Mouse (Mus musculus) CH12.LX (cell line): Measurements from ENCODE around the gene Aldh6a1. TPM values are rescaled to one million over a fixed set of nuclear protein-coding genes. Genes with fewer than 3 reads are reported as not detected.

Experiments used
- DNase-seq: peaks from one replicate; pipeline ENCODE4 v3.0.0-alpha.2; 2013; ENCODE audit errors: extremely low read depth
- H3K27ac ChIP-seq: 2 replicates; pipeline ENCODE4 v1.5.1; 2012; ENCODE audit warnings: low read depth, mild to moderate bottlenecking, control low read depth, moderate library complexity; ENCODE audit not compliant: insufficient read depth
- H3K27me3 ChIP-seq: replicated peaks from 2 replicates; pipeline ENCODE3; 2012; ENCODE audit warnings: inconsistent platforms
- H3K36me3 ChIP-seq, 2 experiments: replicated peaks in 1 of 2; 2 replicates each; pipeline versions ENCODE3 to v1.6.1; 2012; ENCODE audit warnings: inconsistent platforms in 1 of 2, low read length in 1 of 2, mild to moderate bottlenecking in 1 of 2, mixed read lengths in 1 of 2, moderate library complexity in 1 of 2; ENCODE audit not compliant: control insufficient read depth in 1 of 2, insufficient read depth in 1 of 2
- H3K4me1 ChIP-seq, 2 experiments: 2 replicates each; pipeline ENCODE4 v1.6.1; 2012; ENCODE audit warnings: inconsistent platforms in 1 of 2, moderate library complexity in 1 of 2; ENCODE audit not compliant: insufficient read depth in 2 of 2, control insufficient read depth in 1 of 2
- H3K4me2 ChIP-seq: 2 replicates; pipeline ENCODE4 v1.6.1; 2012; ENCODE audit warnings: low read depth, mild to moderate bottlenecking, control low read depth; ENCODE audit not compliant: poor library complexity, insufficient read depth, severe bottlenecking
- H3K4me3 ChIP-seq, 3 experiments: fragments of 150-350 bp in 1 of 3; sonication (generic) in 1 of 3; replicated peaks in 1 of 3; 2 replicates each; pipeline versions ENCODE3 to v1.5.1; 2011 to 2012; ENCODE audit warnings: low read depth in 2 of 3, low read length in 2 of 3, mild to moderate bottlenecking in 2 of 3, moderate library complexity in 2 of 3, control low read depth in 1 of 3, improper control_type of control experiment in 1 of 3, inconsistent platforms in 1 of 3, mixed read lengths in 1 of 3; ENCODE audit not compliant: poor library complexity in 1 of 3
- H3K79me2 ChIP-seq: replicated peaks from 2 replicates; pipeline ENCODE4 v1.6.1; 2012; ENCODE audit warnings: mild to moderate bottlenecking, moderate library complexity; ENCODE audit not compliant: control insufficient read depth, poor library complexity, insufficient read depth, severe bottlenecking; ENCODE audit errors: extremely low read depth
- H3K9ac ChIP-seq: 2 replicates; pipeline ENCODE4 v1.6.1; 2012; ENCODE audit warnings: low read depth, mild to moderate bottlenecking, control low read depth, moderate library complexity; ENCODE audit not compliant: insufficient read depth
- H3K9me3 ChIP-seq: replicated peaks from 2 replicates; pipeline ENCODE3; 2012; ENCODE audit warnings: low read length, inconsistent platforms, mixed read lengths
- CHD2 ChIP-seq: IDR thresholded peaks from 2 replicates; pipeline ENCODE4 v1.6.1; 2011; ENCODE audit warnings: low read length, improper control_type of control experiment
- E2F4 ChIP-seq: IDR thresholded peaks from 2 replicates; pipeline ENCODE4 v1.6.1; 2011; ENCODE audit warnings: low read depth, low read length, improper control_type of control experiment; ENCODE audit not compliant: insufficient replicate concordance
- KAT2A ChIP-seq: IDR thresholded peaks from 2 replicates; pipeline ENCODE4 v1.6.1; 2012; ENCODE audit warnings: low read length, improper control_type of control experiment, inconsistent platforms; ENCODE audit not compliant: insufficient replicate concordance
- MAFK ChIP-seq: IDR thresholded peaks from 2 replicates; pipeline ENCODE4 v1.6.1; 2011; ENCODE audit warnings: low read length, improper control_type of control experiment; ENCODE audit not compliant: insufficient replicate concordance
- MAX ChIP-seq: IDR thresholded peaks from 2 replicates; pipeline ENCODE4 v1.6.1; 2011; ENCODE audit warnings: low read length, improper control_type of control experiment
- NELFE ChIP-seq: IDR thresholded peaks from 2 replicates; pipeline ENCODE4 v1.6.1; 2011; ENCODE audit warnings: low read depth, low read length, improper control_type of control experiment
- PAX5 ChIP-seq: IDR thresholded peaks from 2 replicates; pipeline ENCODE4 v1.6.1; 2012; ENCODE audit warnings: low read length, inconsistent platforms, mixed read lengths
- POLR2A ChIP-seq: IDR thresholded peaks from 2 replicates; pipeline ENCODE4 v1.6.1; 2011; ENCODE audit warnings: low read depth, mild to moderate bottlenecking, improper control_type of control experiment, low read length
- POLR2AphosphoS2 ChIP-seq: IDR thresholded peaks from 2 replicates; pipeline ENCODE4 v1.6.1; 2011; ENCODE audit warnings: low read depth, low read length, improper control_type of control experiment
- RAD21 ChIP-seq: IDR thresholded peaks from 2 replicates; pipeline ENCODE4 v1.6.1; 2011; ENCODE audit warnings: low read depth, mild to moderate bottlenecking, low read length, improper control_type of control experiment, moderate library complexity
- RCOR1 ChIP-seq: conservative IDR thresholded peaks from 2 replicates; pipeline ENCODE4 v1.6.1; 2012; ENCODE audit warnings: low read depth, mild to moderate bottlenecking, inconsistent platforms, low read length, improper control_type of control experiment
- SIN3A ChIP-seq: IDR thresholded peaks from 2 replicates; pipeline ENCODE4 v1.6.1; 2012; ENCODE audit warnings: low read length, improper control_type of control experiment, inconsistent platforms
- TBP ChIP-seq: conservative IDR thresholded peaks from 2 replicates; pipeline ENCODE4 v1.6.1; 2011; ENCODE audit warnings: low read depth, low read length, improper control_type of control experiment
- USF2 ChIP-seq: conservative IDR thresholded peaks from 2 replicates; pipeline ENCODE4 v1.6.1; 2011; ENCODE audit warnings: low read depth, low read length, improper control_type of control experiment
- ZC3H11A ChIP-seq: IDR thresholded peaks from 2 replicates; pipeline ENCODE4 v1.6.1; 2012; ENCODE audit warnings: low read depth, mild to moderate bottlenecking, inconsistent platforms, low read length, improper control_type of control experiment
- ZKSCAN1 ChIP-seq: IDR thresholded peaks from 2 replicates; pipeline ENCODE4 v1.6.1; 2012; ENCODE audit warnings: low read depth, inconsistent platforms, low read length, improper control_type of control experiment, borderline replicate concordance
- dilution Hi-C: fragments of 300-500 bp; cut with MboI; formaldehyde crosslinking; loops from 2 replicates; pipeline ENCODE4 v1.14.3; 2020; ENCODE audit warnings: low sequenced_read_pairs; ENCODE audit not compliant: extremely low pct_unique_long_range_greater_than_20kb, extremely low pct_ligation_motif_present
- in situ Hi-C: fragments of 300-500 bp; cut with MboI; formaldehyde crosslinking; loops from 3 replicates; pipeline ENCODE4 v1.14.3; 2019; ENCODE audit warnings: low sequenced_read_pairs, low pct_ligation_motif_present, low pct_unique_long_range_greater_than_20kb, mixed read lengths
- polyA plus RNA-seq: library from polyadenylated mRNA; unstranded; fragments of >175 nt; gene quantifications from 2 replicates; pipeline ENCODE4 v1.2.1, GENCODE M21; 2012; ENCODE audit warnings: low read depth; ENCODE audit not compliant: insufficient read length
- total RNA-seq, 2 experiments: library from RNA; depleted of rRNA; stranded (reverse); fragments of 300-350 nt in 1 of 2; fragments of >200 nt in 1 of 2; gene quantifications; 2 replicates each; pipeline ENCODE4 v1.2.3; 2012 to 2014

The Aldh6a1 gene
- total and polyA plus RNA-seq, 3 experiments = 1.6 to 4.6 (median 2.2) TPM

DNA sequence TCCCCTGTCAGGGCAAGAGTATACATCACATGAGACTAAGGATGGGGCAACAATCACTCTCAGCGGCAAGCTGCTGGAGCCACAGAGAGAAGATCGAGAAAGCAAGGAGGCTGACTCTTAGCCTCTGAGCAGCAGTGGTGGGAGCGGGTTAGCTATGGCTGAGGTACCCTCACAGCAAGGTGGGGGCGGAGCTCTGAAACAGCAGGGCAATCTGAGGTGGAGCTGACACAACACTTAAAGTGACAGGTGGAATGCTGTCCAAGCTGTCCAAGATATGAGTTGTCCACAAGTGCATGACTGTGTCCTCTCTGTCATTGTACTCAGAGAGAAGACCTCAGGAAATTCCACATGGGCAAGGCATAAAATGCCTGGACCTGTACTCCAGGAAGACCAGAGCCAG, 68.4 kb downstream of the Aldh6a1 start:
- DNase-seq = no peak
- Histone ChIP-seq H3K4me3 (no peak overlapping the region), H3K9ac (no peak overlapping the region), H3K27ac (no peak overlapping the region)
- in situ Hi-C loops = no loop called here
- TF ChIP-seq SIN3A = no peak
- no peak for TF ChIP-seq E2F4
- no peak for TF ChIP-seq PAX5
- no peak for TF ChIP-seq RAD21
- TF ChIP-seq ZC3H11A = no peak
- TF ChIP-seq POLR2AphosphoS2 = no peak
- TF ChIP-seq POLR2A = no peak
- TF ChIP-seq USF2 = no peak
- TF ChIP-seq NELFE = no peak
- no peak for TF ChIP-seq ZKSCAN1
- TF ChIP-seq MAX = no peak
- TF ChIP-seq KAT2A = no peak
- TF ChIP-seq CHD2 = no peak
- TF ChIP-seq MAFK = no peak
- no peak for TF ChIP-seq TBP
- no peak for TF ChIP-seq RCOR1
- TF ChIP-seq, all 38 proteins: peak for 0
- no peaks in the 10 kb centered on the region for H3K79me2 ChIP-seq
- dilution Hi-C loops = no loop called here
- no peaks in the 10 kb centered on the region for H3K9me3 ChIP-seq
- H3K4me2 ChIP-seq = no peak overlapping the region
- peaks cover 0 to 8% of the 10 kb centered on the region in 2 experiments for H3K36me3 ChIP-seq
- H3K27me3 ChIP-seq = no peaks in the 10 kb centered on the region
- 0 out of 4 replicates have a peak, but pooled peaks cover 0 to 5% of the 10 kb centered on the region in 2 experiments for H3K4me1 ChIP-seq

Other genes with a start within 250 kb of the Aldh6a1 start
- gene Elmsan1, start 232.1 kb downstream of the Aldh6a1 start, total RNA-seq (2012; rRNA removed) = 5.6 TPM in 2 replicates
- 2.0 and 2.2 TPM in 2 replicates for gene Elmsan1, start 232.1 kb downstream of the Aldh6a1 start, total RNA-seq (2014; rRNA removed)
- 12.4 and 14.3 TPM in 2 replicates for gene Elmsan1, start 232.1 kb downstream of the Aldh6a1 start, polyA plus RNA-seq
- 47.1 and 47.8 TPM in 2 replicates for gene Ptgr2, start 165.8 kb downstream of the Aldh6a1 start, total RNA-seq (2012; rRNA removed)
- 46.0 and 46.6 TPM in 2 replicates for gene Ptgr2, start 165.8 kb downstream of the Aldh6a1 start, total RNA-seq (2014; rRNA removed)
- gene Ptgr2, start 165.8 kb downstream of the Aldh6a1 start, polyA plus RNA-seq = 47.1 and 51.3 TPM in 2 replicates
- 33.5 and 42.8 TPM in 2 replicates for gene Zfp410, start 134.2 kb downstream of the Aldh6a1 start, total RNA-seq (2012; rRNA removed)
- 53.7 and 57.4 TPM in 2 replicates for gene Zfp410, start 134.2 kb downstream of the Aldh6a1 start, total RNA-seq (2014; rRNA removed)
- 42.4 and 42.9 TPM in 2 replicates for gene Zfp410, start 134.2 kb downstream of the Aldh6a1 start, polyA plus RNA-seq
- 35.0 and 37.8 TPM in 2 replicates for gene Coq6, start 89.3 kb downstream of the Aldh6a1 start, total RNA-seq (2012; rRNA removed)
- gene Coq6, start 89.3 kb downstream of the Aldh6a1 start, total RNA-seq (2014; rRNA removed) = 31.9 and 37.9 TPM in 2 replicates
- gene Coq6, start 89.3 kb downstream of the Aldh6a1 start, polyA plus RNA-seq = 23.6 and 35.5 TPM in 2 replicates
- gene Fam161b, start 89.2 kb downstream of the Aldh6a1 start, total RNA-seq (2012; rRNA removed) = 0.98 and 1.0 TPM in 2 replicates
- gene Fam161b, start 89.2 kb downstream of the Aldh6a1 start, total RNA-seq (2014; rRNA removed) = 0.38 and 0.87 TPM in 2 replicates
- 0.80 and 1.00 TPM in 2 replicates for gene Fam161b, start 89.2 kb downstream of the Aldh6a1 start, polyA plus RNA-seq
- 5.2 and 5.7 TPM in 2 replicates for gene Entpd5, start 42.0 kb downstream of the Aldh6a1 start, total RNA-seq (2012; rRNA removed)
- gene Entpd5, start 42.0 kb downstream of the Aldh6a1 start, total RNA-seq (2014; rRNA removed) = 5.3 and 5.8 TPM in 2 replicates
- gene Entpd5, start 42.0 kb downstream of the Aldh6a1 start, polyA plus RNA-seq = 4.2 and 6.0 TPM in 2 replicates
- 0.29 and 0.34 TPM in 2 replicates for gene Bbof1, start 41.9 kb downstream of the Aldh6a1 start, total RNA-seq (2012; rRNA removed)
- gene Bbof1, start 41.9 kb downstream of the Aldh6a1 start, total RNA-seq (2014; rRNA removed) = 0.24 and 0.46 TPM in 2 replicates
- gene Bbof1, start 41.9 kb downstream of the Aldh6a1 start, polyA plus RNA-seq = 0.20 and 0.41 TPM in 2 replicates
- gene Rnf113a2, start 33.8 kb downstream of the Aldh6a1 start, total RNA-seq (2012; rRNA removed) = 14.6 and 17.9 TPM in 2 replicates
- gene Rnf113a2, start 33.8 kb downstream of the Aldh6a1 start, total RNA-seq (2014; rRNA removed) = 16.3 and 19.7 TPM in 2 replicates
- 13.6 and 19.5 TPM in 2 replicates for gene Rnf113a2, start 33.8 kb downstream of the Aldh6a1 start, polyA plus RNA-seq
- gene Lin52, start 418 bp upstream of the Aldh6a1 start, total RNA-seq (2012; rRNA removed) = 5.9 and 6.8 TPM in 2 replicates
- 16.2 and 17.0 TPM in 2 replicates for gene Lin52, start 418 bp upstream of the Aldh6a1 start, total RNA-seq (2014; rRNA removed)
- gene Lin52, start 418 bp upstream of the Aldh6a1 start, polyA plus RNA-seq = 8.7 and 10.5 TPM in 2 replicates
- not detected in 2 replicates for gene Vsx2, start 118.8 kb upstream of the Aldh6a1 start, total RNA-seq (2012; rRNA removed)
- not detected in 2 replicates for gene Vsx2, start 118.8 kb upstream of the Aldh6a1 start, total RNA-seq (2014; rRNA removed)
- not detected in 2 replicates for gene Vsx2, start 118.8 kb upstream of the Aldh6a1 start, polyA plus RNA-seq
- gene Abcd4, start 166.4 kb upstream of the Aldh6a1 start, total RNA-seq (2012; rRNA removed) = 5.8 and 8.4 TPM in 2 replicates
- gene Abcd4, start 166.4 kb upstream of the Aldh6a1 start, total RNA-seq (2014; rRNA removed) = 4.3 and 4.7 TPM in 2 replicates
- gene Abcd4, start 166.4 kb upstream of the Aldh6a1 start, polyA plus RNA-seq = 10.2 and 11.1 TPM in 2 replicates
- gene Vrtn, start 190.0 kb upstream of the Aldh6a1 start, total RNA-seq (2012; rRNA removed) = not detected in 2 replicates
- gene Vrtn, start 190.0 kb upstream of the Aldh6a1 start, total RNA-seq (2014; rRNA removed) = not detected in 2 replicates
- not detected in 2 replicates for gene Vrtn, start 190.0 kb upstream of the Aldh6a1 start, polyA plus RNA-seq
- not detected in 2 replicates for gene Syndig1l, start 247.8 kb upstream of the Aldh6a1 start, total RNA-seq (2012; rRNA removed)
- not detected in 2 replicates for gene Syndig1l, start 247.8 kb upstream of the Aldh6a1 start, total RNA-seq (2014; rRNA removed)
- gene Syndig1l, start 247.8 kb upstream of the Aldh6a1 start, polyA plus RNA-seq = 0.16 TPM in 1 of 2 replicates, not detected in the other